Mouse (Mus musculus) neural tube, embryonic 11.5 days (tissue): ENCODE measurements around the gene Cxcl5. TPM values are rescaled to one million over a fixed set of nuclear protein-coding genes. Genes with fewer than 3 reads are reported as not detected.
"Not testable (repeated sequence)": the region's sequence is repeated elsewhere in the genome, so short reads cannot be mapped to it uniquely, and the experiment has no call there.

Experiments used
- ATAC-seq: fragments of 200-750 bp; cut with Nextera tagmentation; 2 replicates; pipeline ENCODE4 v1.8.0; 2017; ENCODE audit warnings: moderate number of reproducible peaks, mild to moderate bottlenecking, moderate TSS enrichment, moderate library complexity; ENCODE audit not compliant: insufficient read depth, low FRiP score, low TSS enrichment
- DNase-seq: peaks from one replicate; pipeline ENCODE4 v3.0.0-alpha.2; 2015; ENCODE audit warnings: low spot score
- H3K27ac ChIP-seq: fragments of 300-500 bp; sonication (generic); 2 replicates; pipeline ENCODE4 v1.5.1; 2014; ENCODE audit warnings: low read depth, mild to moderate bottlenecking, low read length
- H3K27me3 ChIP-seq: fragments of 300-500 bp; sonication (generic); 2 replicates; pipeline ENCODE4 v1.6.1; 2014; ENCODE audit warnings: mild to moderate bottlenecking, low read length, mixed read lengths; ENCODE audit not compliant: control insufficient read depth, insufficient read depth
- H3K36me3 ChIP-seq: fragments of 300-500 bp; sonication (generic); 2 replicates; pipeline ENCODE4 v1.6.1; 2014; ENCODE audit warnings: mild to moderate bottlenecking, low read length, moderate library complexity, mixed read lengths; ENCODE audit not compliant: control insufficient read depth, insufficient read depth
- H3K4me1 ChIP-seq: fragments of 300-500 bp; sonication (generic); 2 replicates; pipeline ENCODE4 v1.6.1; 2014; ENCODE audit warnings: low read length, mixed read lengths; ENCODE audit not compliant: control insufficient read depth, insufficient read depth
- H3K4me2 ChIP-seq: fragments of 300-500 bp; sonication (generic); 2 replicates; pipeline ENCODE4 v1.6.1; 2014; ENCODE audit warnings: low read depth, mild to moderate bottlenecking, moderate library complexity
- H3K4me3 ChIP-seq: fragments of 300-500 bp; sonication (generic); 2 replicates; pipeline ENCODE4 v1.5.1; 2014; ENCODE audit warnings: low read depth, low read length
- H3K9ac ChIP-seq: fragments of 300-500 bp; sonication (generic); 2 replicates; pipeline ENCODE4 v1.6.1; 2014; ENCODE audit warnings: mild to moderate bottlenecking, low read length
- H3K9me3 ChIP-seq: fragments of 300-500 bp; sonication (generic); 2 replicates; pipeline ENCODE4 v1.6.1; 2016; ENCODE audit warnings: low read length; ENCODE audit not compliant: control insufficient read depth
- WGBS: fragments of 180-500 bp; shearing (Covaris S2); extraction: QIAGEN DNeasy Blood & Tissue Kit; methylation state at CpG from one replicate; pipeline ENCODE4 v1.1.7; 2014; 5-methylcytosine and 5-hydroxymethylcytosine counted together
- microRNA-seq: library from miRNA; unstranded; fragments of <30 nt; microRNA quantifications from one replicate; pipeline ENCODE4, GENCODE M21; 2016
- polyA plus RNA-seq: library from polyadenylated mRNA; unstranded; fragments of >200 nt; fragmentation: Nextera tagmentation; extraction: Ambion mirVana; gene quantifications from 2 replicates; pipeline ENCODE4 v1.2.1, GENCODE M21; 2014

Cxcl5 gene
- polyA plus RNA-seq, 1 experiment from 2014 or later: 0.15 TPM

DNA sequence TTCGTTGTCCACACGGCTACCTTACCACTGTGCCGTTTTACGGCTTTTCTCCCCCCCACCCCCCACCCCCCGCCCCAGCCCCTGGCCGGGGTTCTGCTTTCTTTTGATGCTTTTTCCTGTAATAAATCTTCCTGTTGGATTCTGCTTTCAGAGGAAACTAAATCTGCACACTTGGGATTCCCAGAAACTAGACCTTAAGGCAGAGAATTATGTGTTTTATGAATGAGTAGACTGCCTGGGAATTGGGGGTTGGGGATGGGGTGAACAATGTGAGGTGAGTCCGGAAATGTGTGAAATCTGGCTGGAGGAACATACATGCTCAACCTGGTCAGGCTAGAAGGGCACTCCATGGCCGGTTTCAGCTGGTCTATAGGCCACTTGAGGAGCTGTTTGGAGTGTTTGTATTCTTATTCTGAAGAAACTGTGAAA, 30.9 kb downstream of the Cxcl5 start:
- no peaks in the 10 kb centered on the region for H3K36me3 ChIP-seq
- no peak overlapping the region for H3K4me2 ChIP-seq
- WGBS: 48% methylated on average over 8 of the region's 8 CpGs
- ATAC-seq (no peak), DNase-seq (no peak)
- H3K27ac ChIP-seq: no peak overlapping the region
- no peaks in the 10 kb centered on the region for H3K27me3 ChIP-seq
- H3K9me3 ChIP-seq: no peaks in the 10 kb centered on the region
- H3K9ac ChIP-seq: no peak overlapping the region
- no peak overlapping the region for H3K4me3 ChIP-seq
- H3K4me1 ChIP-seq: no peaks in the 10 kb centered on the region

GRCm38 (mm10) chr5:90794195-90794625, 35.0 kb downstream of the Cxcl5 start, which contains the start of gene Cxcl15:
TSS of gene Cxcl15 (plus strand) at chr5:90794534.
- no peaks in the 10 kb centered on the region for H3K27me3 ChIP-seq
- no peaks in the 10 kb centered on the region for H3K9me3 ChIP-seq
- H3K9ac ChIP-seq: no peak within 1 kb of the TSS
- no peak within 1 kb of the TSS for H3K27ac ChIP-seq
- H3K4me2 ChIP-seq: no peak within 1 kb of the TSS
- ATAC-seq (no peak), DNase-seq (no peak)
- WGBS: 71% methylated on average over 5 of the region's 5 CpGs
- no peaks in the 10 kb centered on the region for H3K36me3 ChIP-seq
- H3K4me1 ChIP-seq: no peaks in the 10 kb centered on the region
- H3K4me3 ChIP-seq: no peak within 1 kb of the TSS

- not testable (repeated sequence) for H3K9ac ChIP-seq, H3K36me3 ChIP-seq, H3K27ac ChIP-seq, ATAC-seq, H3K4me2 ChIP-seq, H3K4me1 ChIP-seq, DNase-seq, H3K4me3 ChIP-seq, H3K27me3 ChIP-seq, H3K9me3 ChIP-seq
- WGBS: 89% methylated on average over 2 of the region's 2 CpGs
These were observed 36.2 kb downstream of the Cxcl5 start for GRCm38 (mm10) chr5:90795392-90795791.

- H3K4me1 ChIP-seq: no peaks in the 10 kb centered on the region
- no peak overlapping the region for H3K4me2 ChIP-seq
- H3K9ac ChIP-seq: no peak overlapping the region
- ATAC-seq (no peak), DNase-seq (no peak)
- H3K36me3 ChIP-seq: no peaks in the 10 kb centered on the region
- H3K4me3 ChIP-seq: no peak overlapping the region
- no peaks in the 10 kb centered on the region for H3K9me3 ChIP-seq
- H3K27ac ChIP-seq: no peak overlapping the region
- no peaks in the 10 kb centered on the region for H3K27me3 ChIP-seq
These were observed 45.4 kb downstream of the Cxcl5 start for GRCm38 (mm10) chr5:90804574-90804973.

GRCm38 (mm10) chr5:90806050-90806449, 46.9 kb downstream of the Cxcl5 start:
- H3K4me2 ChIP-seq: no peak overlapping the region
- ATAC-seq (no peak), DNase-seq (no peak)
- no peaks in the 10 kb centered on the region for H3K9me3 ChIP-seq
- no peaks in the 10 kb centered on the region for H3K36me3 ChIP-seq
- H3K4me3 ChIP-seq: no peak overlapping the region
- no peak overlapping the region for H3K27ac ChIP-seq
- no peaks in the 10 kb centered on the region for H3K4me1 ChIP-seq
- no peak overlapping the region for H3K9ac ChIP-seq
- H3K27me3 ChIP-seq: no peaks in the 10 kb centered on the region

GRCm38 (mm10) chr5:90807176-90807950, 48.2 kb downstream of the Cxcl5 start:
- no peak for ATAC-seq
- no peak for DNase-seq
- no peaks in the 10 kb centered on the region for H3K9me3 ChIP-seq
- no peak overlapping the region for H3K9ac ChIP-seq
- no peaks in the 10 kb centered on the region for H3K4me1 ChIP-seq
- no peak overlapping the region for H3K27ac ChIP-seq
- no peak overlapping the region for H3K4me3 ChIP-seq
- no peaks in the 10 kb centered on the region for H3K27me3 ChIP-seq
- H3K4me2 ChIP-seq: no peak overlapping the region
- H3K36me3 ChIP-seq: no peaks in the 10 kb centered on the region
- WGBS: 78% methylated on average over 3 of the region's 3 CpGs

Small RNAs within 50 kb of the gene (microRNA-seq; reads per million reads assigned to microRNA genes)
- not detected for gene Gm24322

Other genes with a start within 250 kb of the Cxcl5 start
- not detected in 2 replicates for gene Afm, start 240.4 kb upstream of the Cxcl5 start, polyA plus RNA-seq
- not detected in 2 replicates for gene 5830473C10Rik, start 198.3 kb upstream of the Cxcl5 start, polyA plus RNA-seq
- 0.50 and 0.57 TPM in 2 replicates for gene Rassf6, start 118.7 kb upstream of the Cxcl5 start, polyA plus RNA-seq
- gene Ppbp, start 9.2 kb downstream of the Cxcl5 start, polyA plus RNA-seq: 21.7 and 21.8 TPM in 2 replicates
- 71.4 and 79.6 TPM in 2 replicates for gene Pf4, start 13.1 kb downstream of the Cxcl5 start, polyA plus RNA-seq
- gene Cxcl3, start 26.7 kb downstream of the Cxcl5 start, polyA plus RNA-seq: not detected in 2 replicates
- 0.38 TPM in 1 of 2 replicates, not detected in the other for gene Cxcl15, start 35.2 kb downstream of the Cxcl5 start, polyA plus RNA-seq
- gene Cxcl1, start 131.9 kb downstream of the Cxcl5 start, polyA plus RNA-seq: not detected in 2 replicates
- not detected in 2 replicates for gene Cxcl2, start 144.5 kb downstream of the Cxcl5 start, polyA plus RNA-seq
- 87.7 and 93.3 TPM in 2 replicates for gene Mthfd2l, start 171.8 kb downstream of the Cxcl5 start, polyA plus RNA-seq